Mouse (Mus musculus) midbrain, postnatal 0 days (tissue): ENCODE measurements at regions not wholly inside any gene's neighbourhood (a gene's known extent, or its start where the extent isn't known, plus 50 kb on each side); places are given as distances from the start of the nearest gene placed in this dataset.

Experiments
- ATAC-seq: fragments of 200-750 bp; cut with Nextera tagmentation; 2 replicates; pipeline ENCODE4 v1.8.0; 2017; ENCODE audit warnings: moderate number of reproducible peaks, mild to moderate bottlenecking, moderate TSS enrichment, moderate library complexity; ENCODE audit not compliant: low FRiP score
- DNase-seq: peaks from one replicate; pipeline ENCODE4 v3.0.0-alpha.2; 2015; ENCODE audit warnings: low spot score
- H3K27ac ChIP-seq: fragments of 300-500 bp; sonication (generic); 2 replicates; pipeline ENCODE4 v1.5.1; 2014; ENCODE audit warnings: low read depth, mild to moderate bottlenecking, low read length, mixed read lengths
- H3K27me3 ChIP-seq: fragments of 300-500 bp; sonication (generic); 2 replicates; pipeline ENCODE4 v1.6.1; 2014; ENCODE audit warnings: low read length, control low read depth, mixed read lengths; ENCODE audit not compliant: insufficient read depth
- H3K36me3 ChIP-seq: fragments of 300-500 bp; sonication (generic); 2 replicates; pipeline ENCODE4 v1.6.1; 2014; ENCODE audit warnings: low read length, control low read depth, mixed read lengths; ENCODE audit not compliant: insufficient read depth
- H3K4me1 ChIP-seq: fragments of 300-500 bp; sonication (generic); 2 replicates; pipeline ENCODE4 v1.6.1; 2014; ENCODE audit warnings: mild to moderate bottlenecking, control low read depth, antibody characterized with exemption, low read length, mixed read lengths; ENCODE audit not compliant: insufficient read depth
- H3K4me2 ChIP-seq: fragments of 300-500 bp; sonication (generic); 2 replicates; pipeline ENCODE4 v1.6.1; 2014; ENCODE audit warnings: low read depth, mild to moderate bottlenecking, low read length, mixed read lengths; ENCODE audit not compliant: poor library complexity, severe bottlenecking
- H3K4me3 ChIP-seq: fragments of 300-500 bp; sonication (generic); 2 replicates; pipeline ENCODE4 v1.5.1; 2014; ENCODE audit warnings: low read depth, mild to moderate bottlenecking, low read length, moderate library complexity
- H3K9ac ChIP-seq: fragments of 300-500 bp; sonication (generic); replicated peaks from 2 replicates; pipeline ENCODE4 v1.6.1; 2014; ENCODE audit warnings: mild to moderate bottlenecking, low read length, moderate library complexity, mixed read lengths; ENCODE audit not compliant: poor library complexity, severe bottlenecking
- H3K9me3 ChIP-seq: fragments of 300-500 bp; sonication (generic); 2 replicates; pipeline ENCODE4 v1.6.1; 2016; ENCODE audit warnings: low read length, control low read depth
- CTCF ChIP-seq: IDR thresholded peaks from 2 replicates; pipeline ENCODE4 v1.5.1; 2016; ENCODE audit warnings: antibody characterized with exemption, mild to moderate bottlenecking
- WGBS: fragments of 180-500 bp; shearing (Covaris S2); extraction: QIAGEN DNeasy Blood & Tissue Kit; methylation state at CpG from one replicate; pipeline ENCODE4 v1.1.7; 2014; 5-methylcytosine and 5-hydroxymethylcytosine counted together

DNA sequence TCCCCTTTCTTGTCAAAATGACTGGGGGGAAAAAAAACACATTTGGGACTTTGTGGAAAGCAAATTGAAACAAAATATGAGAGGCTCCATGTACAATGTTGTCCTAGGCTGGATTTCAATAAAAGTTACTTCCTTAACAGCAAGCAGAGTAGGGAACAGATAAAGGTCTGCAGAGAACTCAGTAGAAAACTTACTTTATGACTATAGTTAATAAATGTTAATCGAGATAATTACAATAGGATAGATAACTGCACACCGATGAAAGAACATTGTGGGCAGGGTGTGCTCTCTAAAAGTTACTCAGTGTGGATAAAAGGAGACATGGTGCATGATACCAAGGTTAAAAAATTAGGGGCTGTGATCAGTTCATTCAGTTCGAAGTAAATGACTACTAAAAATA, 691.6 kb upstream of the Atxn7l3b start:
- Histone ChIP-seq H3K9ac (no peak overlapping the region), H3K9me3 (no peaks in the 10 kb centered on the region), H3K4me3 (no peak overlapping the region), H3K27ac (no peak overlapping the region), H3K36me3 (no peaks in the 10 kb centered on the region), H3K27me3 (no peaks in the 10 kb centered on the region), H3K4me2 (no peak overlapping the region), H3K4me1 (no peaks in the 10 kb centered on the region)
- WGBS = 91% methylated on average over 3 of the region's 3 CpGs
- TF ChIP-seq CTCF = no peak
- DNase-seq (no peak), ATAC-seq (no peak)

DNA sequence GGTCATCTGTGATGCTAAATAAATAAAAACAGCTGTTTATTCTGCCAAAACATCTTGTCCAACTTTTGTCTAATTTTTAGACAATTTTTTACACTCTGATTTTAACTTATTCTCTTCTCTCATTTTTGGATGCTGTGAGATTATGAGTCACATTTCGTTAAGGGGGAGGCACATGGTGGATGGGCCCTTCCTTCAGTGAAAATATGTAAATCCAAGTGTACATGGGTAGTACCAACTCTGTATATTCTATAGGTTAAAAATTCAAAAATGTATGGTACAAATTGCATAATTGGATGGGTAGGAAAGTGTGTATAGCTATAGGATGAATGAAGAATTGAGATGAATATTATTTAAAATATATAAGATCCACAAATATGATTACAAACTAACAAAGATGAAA, 687.1 kb upstream of the Atxn7l3b start:
- ATAC-seq (no peak), DNase-seq (no peak)
- H3K4me2 ChIP-seq = no peak overlapping the region
- H3K27ac ChIP-seq = no peak overlapping the region
- TF ChIP-seq CTCF = no peak
- no peaks in the 10 kb centered on the region for H3K9me3 ChIP-seq
- 78% methylated on average over 1 of the region's 1 CpGs for WGBS
- H3K9ac ChIP-seq = no peak overlapping the region
- no peaks in the 10 kb centered on the region for H3K36me3 ChIP-seq
- H3K27me3 ChIP-seq = no peaks in the 10 kb centered on the region
- H3K4me1 ChIP-seq = no peaks in the 10 kb centered on the region
- H3K4me3 ChIP-seq = no peak overlapping the region

DNA sequence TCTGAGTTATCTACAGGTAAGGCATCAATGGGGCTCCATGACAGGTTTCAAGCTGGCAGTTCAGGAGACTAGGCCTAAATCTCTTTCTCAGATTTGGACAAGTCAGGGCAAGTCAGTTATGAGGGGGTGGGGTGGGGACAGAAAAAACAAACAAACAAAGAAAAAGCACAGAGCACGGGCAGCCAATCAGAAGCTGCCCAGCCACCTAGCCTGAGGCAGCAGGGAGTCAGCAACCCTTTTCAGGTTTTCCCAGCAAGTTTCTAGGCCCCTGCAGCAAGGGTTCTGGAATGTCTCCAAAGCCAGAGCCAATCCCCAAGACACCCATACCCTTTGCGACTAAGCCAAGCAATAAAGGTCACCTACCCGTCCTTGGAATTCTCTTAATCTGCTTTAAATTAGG, 664.6 kb upstream of the Atxn7l3b start:
- TF ChIP-seq CTCF = no peak
- Histone ChIP-seq H3K4me2 (no peak overlapping the region), H3K36me3 (no peaks in the 10 kb centered on the region), H3K4me1 (no peaks in the 10 kb centered on the region), H3K9me3 (no peaks in the 10 kb centered on the region), H3K27ac (no peak overlapping the region), H3K27me3 (no peaks in the 10 kb centered on the region), H3K9ac (no peak overlapping the region), H3K4me3 (no peak overlapping the region)
- no peak for ATAC-seq
- no peak for DNase-seq
- WGBS = 51% methylated on average over 3 of the region's 3 CpGs

DNA sequence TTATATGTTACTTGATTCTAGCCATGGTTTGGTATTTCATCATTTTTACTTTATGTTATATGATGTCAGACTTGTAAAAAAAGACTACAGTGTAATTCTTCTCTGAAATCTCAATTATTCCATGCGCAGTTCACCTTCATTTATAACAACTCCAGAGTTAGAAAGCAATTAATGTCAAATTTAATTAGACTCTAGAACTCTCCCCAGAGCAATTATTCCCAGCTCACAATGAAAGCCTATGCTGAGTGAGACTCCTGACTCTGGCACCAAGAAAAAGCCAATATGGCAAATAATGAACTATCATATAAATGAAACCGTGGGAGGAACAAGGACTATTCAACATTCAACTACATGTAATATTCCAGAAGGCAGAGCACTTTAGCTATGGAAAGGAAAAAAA, 663.3 kb upstream of the Atxn7l3b start:
- TF ChIP-seq CTCF = no peak
- Histone ChIP-seq H3K27ac (no peak overlapping the region), H3K27me3 (no peaks in the 10 kb centered on the region), H3K36me3 (no peaks in the 10 kb centered on the region), H3K4me1 (no peaks in the 10 kb centered on the region), H3K4me3 (no peak overlapping the region), H3K9me3 (no peaks in the 10 kb centered on the region), H3K4me2 (no peak overlapping the region), H3K9ac (no peak overlapping the region)
- DNase-seq = peak; percentile 3
- 67% methylated on average over 2 of the region's 2 CpGs for WGBS
- ATAC-seq = no peak

DNA sequence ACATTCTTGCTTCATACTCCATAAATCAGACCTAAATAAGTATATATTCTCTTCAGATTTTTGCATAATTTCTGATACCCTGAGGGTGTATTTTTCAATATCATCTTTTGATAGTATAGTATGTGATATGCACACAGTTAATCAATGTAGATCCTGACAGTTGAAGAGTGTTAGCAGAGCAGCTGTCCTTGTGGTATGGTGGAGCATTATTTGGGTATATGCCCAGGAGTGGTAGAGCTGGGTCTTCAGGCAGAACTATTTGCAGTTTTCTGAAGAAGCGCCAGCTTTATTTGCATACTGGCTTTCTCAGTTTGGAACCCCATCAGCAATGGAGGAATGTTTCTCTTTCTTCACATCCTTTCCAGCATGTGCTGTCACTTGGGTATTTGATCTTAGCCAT, 641.5 kb upstream of the Atxn7l3b start:
- no peak overlapping the region for H3K27ac ChIP-seq
- TF ChIP-seq CTCF = no peak
- H3K9ac ChIP-seq = no peak overlapping the region
- no peak overlapping the region for H3K4me3 ChIP-seq
- H3K4me1 ChIP-seq = no peaks in the 10 kb centered on the region
- ATAC-seq = no peak
- no peaks in the 10 kb centered on the region for H3K9me3 ChIP-seq
- no peaks in the 10 kb centered on the region for H3K36me3 ChIP-seq
- 81% methylated on average over 1 of the region's 1 CpGs for WGBS
- H3K27me3 ChIP-seq = no peaks in the 10 kb centered on the region
- H3K4me2 ChIP-seq = no peak overlapping the region
- DNase-seq = peak; percentile 5
